Mouse (Mus musculus): ENCODE data around the gene Nek6.

- no peak for TF ChIP-seq POLR2A (IDR thresholded peaks at IDR 0.05; ENCODE audit: borderline replicate concordance, extremely low read depth, low read depth, low read length)
- TF ChIP-seq CTCF (IDR thresholded peaks at IDR 0.05; ENCODE audit: insufficient read depth, low read length), result no peak
These were observed 49.1 kb downstream of the Nek6 start for GRCm38 (mm10) chr2:38560296-38561227.
